Mouse (Mus musculus) midbrain, embryonic 12.5 days (tissue): ENCODE results near the gene Ccdc84. TPM values are rescaled to one million over a fixed set of nuclear protein-coding genes. Genes with fewer than 3 reads are reported as not detected.
A peak's percentile ranks its signal among the peaks of the same experiment; 100 is the strongest.
"Not testable (repeated sequence)": the region's sequence is repeated elsewhere in the genome, so short reads cannot be mapped to it uniquely, and the experiment has no call there.

Experiments used
- ATAC-seq: fragments of 200-750 bp; cut with Nextera tagmentation; 2 replicates; pipeline ENCODE4 v1.8.0; 2017; ENCODE audit warnings: low read depth, moderate TSS enrichment, moderate library complexity; ENCODE audit not compliant: low FRiP score
- H3K27ac ChIP-seq: fragments of 300-500 bp; sonication (generic); replicated peaks from 2 replicates; pipeline ENCODE4 v1.5.1; 2016; ENCODE audit warnings: mild to moderate bottlenecking
- H3K27me3 ChIP-seq: fragments of 300-500 bp; sonication (generic); 2 replicates; pipeline ENCODE4 v1.6.1; 2016; ENCODE audit warnings: mild to moderate bottlenecking
- H3K36me3 ChIP-seq: fragments of 300-500 bp; sonication (generic); 2 replicates; pipeline ENCODE4 v1.6.1; 2016
- H3K4me1 ChIP-seq: fragments of 300-500 bp; sonication (generic); 2 replicates; pipeline ENCODE4 v1.6.1; 2016
- H3K4me2 ChIP-seq: fragments of 300-500 bp; sonication (generic); replicated peaks from 2 replicates; pipeline ENCODE4 v1.6.1; 2016; ENCODE audit warnings: mild to moderate bottlenecking, moderate library complexity
- H3K4me3 ChIP-seq: fragments of 300-500 bp; sonication (generic); 2 replicates; pipeline ENCODE4 v1.5.1; 2016; ENCODE audit warnings: mild to moderate bottlenecking
- H3K9ac ChIP-seq: fragments of 300-500 bp; sonication (generic); replicated peaks from 2 replicates; pipeline ENCODE4 v1.6.1; 2016; ENCODE audit warnings: mild to moderate bottlenecking, moderate library complexity
- H3K9me3 ChIP-seq: fragments of 300-500 bp; sonication (generic); 2 replicates; pipeline ENCODE4 v1.6.1; 2016; ENCODE audit warnings: mild to moderate bottlenecking
- WGBS: fragments of 180-500 bp; shearing (Covaris S2); methylation state at CpG from one replicate; pipeline ENCODE4 v1.1.7; 2016; 5-methylcytosine and 5-hydroxymethylcytosine counted together
- polyA plus RNA-seq: library from polyadenylated mRNA; unstranded; fragments of >200 nt; fragmentation: Nextera tagmentation; extraction: Ambion mirVana; gene quantifications from 2 replicates; pipeline ENCODE4 v1.2.1, GENCODE M21; 2016

The Ccdc84 gene
- polyA plus RNA-seq: 31.9 and 33.2 TPM in 2 replicates

GRCm38 (mm10) chr9:44418519-44419385 is at the start of gene Ccdc84:
TSS of gene Ccdc84 (minus strand) at chr9:44418569.
- H3K36me3 ChIP-seq: 0 out of 2 replicates have a peak, but pooled peaks cover 20% of the 10 kb centered on the region
- peaks cover 8% of the 10 kb centered on the region for H3K4me1 ChIP-seq
- no peaks in the 10 kb centered on the region for H3K27me3 ChIP-seq
- H3K9me3 ChIP-seq: no peaks in the 10 kb centered on the region
- H3K4me2 ChIP-seq: peak within 1 kb of the TSS; percentile 94
- 81% methylated on average over 14 of the region's 14 CpGs for WGBS
- peak within 1 kb of the TSS; percentile 87 for H3K9ac ChIP-seq
- H3K27ac ChIP-seq: peak within 1 kb of the TSS; percentile 80
- ATAC-seq: no peak
- peak within 1 kb of the TSS; percentile 84 for H3K4me3 ChIP-seq

GRCm38 (mm10) chr9:44461950-44462349 is 43.6 kb upstream of the Ccdc84 start:
- Histone ChIP-seq H3K4me1 (peaks cover 13% of the 10 kb centered on the region), H3K27me3 (0 out of 2 replicates have a peak, but pooled peaks cover 5% of the 10 kb centered on the region), H3K4me2 (no peak overlapping the region), H3K4me3 (no peak overlapping the region), H3K9me3 (no peaks in the 10 kb centered on the region), H3K9ac (no peak overlapping the region), H3K27ac (no peak overlapping the region), H3K36me3 (no peaks in the 10 kb centered on the region)
- no peak for ATAC-seq
- 84% methylated on average over 5 of the region's 5 CpGs for WGBS

DNA sequence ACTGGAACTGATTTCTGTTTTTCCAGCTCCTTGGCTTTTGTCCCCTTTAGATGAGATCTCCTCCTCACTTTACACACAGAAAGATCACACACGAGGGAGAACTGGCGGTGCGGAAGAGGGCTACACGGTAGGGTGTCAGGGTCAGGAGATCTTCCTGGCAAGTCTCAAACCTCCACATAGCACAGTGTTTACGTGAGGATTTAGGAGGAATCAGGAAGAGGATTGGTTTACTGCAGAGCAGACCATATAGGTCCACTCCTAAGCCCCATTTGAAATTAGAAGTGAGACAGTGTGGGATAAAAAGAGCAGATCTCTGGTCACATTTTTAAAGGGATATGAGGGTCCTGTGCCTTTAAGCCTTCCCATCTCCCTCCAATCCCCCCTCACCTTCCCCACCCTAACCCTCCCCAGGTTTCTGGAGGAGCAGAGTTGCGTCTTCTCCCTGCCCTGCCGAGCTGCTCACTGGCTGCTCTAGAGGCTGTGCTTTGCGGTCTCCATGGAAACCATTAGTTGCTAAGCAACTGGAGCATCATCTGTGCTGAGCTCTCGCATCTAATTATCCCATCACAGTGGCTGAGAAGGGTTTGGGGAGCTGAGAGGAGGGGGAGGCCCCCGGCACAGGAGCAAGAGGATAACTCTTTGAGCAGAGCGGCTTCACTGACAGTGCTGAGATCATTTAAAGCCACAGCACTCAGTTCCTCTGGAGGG is 38.8 kb upstream of the Ccdc84 start:
- WGBS: 1% methylated on average over 11 of the region's 11 CpGs

GRCm38 (mm10) chr9:44454891-44455220 is 36.5 kb upstream of the Ccdc84 start, which contains the start of gene Upk2:
TSS of gene Upk2 (minus strand) at chr9:44454976.
- Histone ChIP-seq H3K4me2 (0 out of 2 replicates have a peak within 1 kb of the TSS, but pooled peaks have one; percentile 2), H3K27me3 (peaks cover 19% of the 10 kb centered on the region), H3K36me3 (no peaks in the 10 kb centered on the region), H3K4me1 (peaks cover 33% of the 10 kb centered on the region), H3K9me3 (no peaks in the 10 kb centered on the region), H3K4me3 (no peak within 1 kb of the TSS), H3K9ac (no peak within 1 kb of the TSS; the same call in 1 of the 2 replicates), H3K27ac (no peak within 1 kb of the TSS)
- ATAC-seq: no peak
- WGBS: 18% methylated on average over 4 of the region's 4 CpGs

More for the DNA sequence above, 38.8 kb upstream of the Ccdc84 start:
- H3K27ac ChIP-seq: peak overlapping the region; percentile 93
- H3K4me1 ChIP-seq: peaks cover 33% of the 10 kb centered on the region
- no peak overlapping the region for H3K4me3 ChIP-seq
- H3K4me2 ChIP-seq: peak overlapping the region; percentile 43
- peaks cover 19% of the 10 kb centered on the region for H3K27me3 ChIP-seq
- H3K9me3 ChIP-seq: no peaks in the 10 kb centered on the region
- no peaks in the 10 kb centered on the region for H3K36me3 ChIP-seq
- peak overlapping the region; percentile 17 for H3K9ac ChIP-seq
- peak; percentile 95 for ATAC-seq

- Histone ChIP-seq H3K9me3 (no peaks in the 10 kb centered on the region), H3K36me3 (no peaks in the 10 kb centered on the region), H3K27ac (no peak overlapping the region), H3K4me1 (peaks cover 33% of the 10 kb centered on the region), H3K27me3 (peaks cover 19% of the 10 kb centered on the region), H3K4me2 (0 out of 2 replicates have a peak overlapping the region, but pooled peaks have one; percentile 2), H3K4me3 (no peak overlapping the region), H3K9ac (no peak overlapping the region; the same call in 1 of the 2 replicates)
- WGBS: 8% methylated on average over 14 of the region's 14 CpGs
- ATAC-seq: peak; percentile 56; the same call in 1 of the 2 replicates
Measured at GRCm38 (mm10) chr9:44454132-44454890, 35.9 kb upstream of the Ccdc84 start.

DNA sequence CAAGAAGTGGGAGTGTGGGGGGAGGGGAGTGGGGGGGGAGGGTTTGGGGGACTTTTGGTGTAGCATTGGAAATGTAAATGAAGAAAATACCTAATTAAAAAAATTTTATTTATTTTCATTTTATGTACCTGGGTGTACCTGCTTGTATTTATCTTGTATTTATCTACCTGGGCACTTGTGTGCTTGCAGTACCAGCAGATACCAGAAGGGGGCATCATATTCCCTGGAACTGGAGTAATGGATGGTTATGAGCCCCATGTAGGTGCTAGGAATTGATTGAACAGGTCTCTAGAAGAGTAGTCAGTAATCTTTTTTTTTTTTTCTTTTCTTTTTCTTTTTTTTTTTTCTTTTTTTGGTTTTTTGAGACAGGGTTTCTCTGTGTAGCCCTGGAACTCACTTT is 32.0 kb upstream of the Ccdc84 start:
- Histone ChIP-seq H3K9ac (no peak overlapping the region), H3K36me3 (no peaks in the 10 kb centered on the region), H3K4me2 (no peak overlapping the region), H3K27me3 (peaks cover 15% of the 10 kb centered on the region), H3K27ac (no peak overlapping the region), H3K4me3 (no peak overlapping the region), H3K4me1 (peaks cover 5% of the 10 kb centered on the region), H3K9me3 (no peaks in the 10 kb centered on the region)
- ATAC-seq: no peak

GRCm38 (mm10) chr9:44444402-44445025 is 26.1 kb upstream of the Ccdc84 start:
- not testable (repeated sequence) for H3K36me3 ChIP-seq, H3K4me2 ChIP-seq, H3K27me3 ChIP-seq, ATAC-seq, H3K9me3 ChIP-seq, H3K9ac ChIP-seq, H3K27ac ChIP-seq, H3K4me1 ChIP-seq, H3K4me3 ChIP-seq
- 85% methylated on average over 7 of the region's 7 CpGs for WGBS

GRCm38 (mm10) chr9:44440961-44441360 is 22.6 kb upstream of the Ccdc84 start, which contains the start of gene Foxr1:
TSS of gene Foxr1 (minus strand) at chr9:44441136.
- H3K9ac ChIP-seq: no peak within 1 kb of the TSS
- H3K36me3 ChIP-seq: no peaks in the 10 kb centered on the region
- no peak within 1 kb of the TSS for H3K4me2 ChIP-seq
- no peak for ATAC-seq
- 76% methylated on average over 19 of the region's 19 CpGs for WGBS
- H3K4me3 ChIP-seq: no peak within 1 kb of the TSS
- no peaks in the 10 kb centered on the region for H3K27me3 ChIP-seq
- H3K9me3 ChIP-seq: no peaks in the 10 kb centered on the region
- H3K4me1 ChIP-seq: no peaks in the 10 kb centered on the region
- H3K27ac ChIP-seq: no peak within 1 kb of the TSS

DNA sequence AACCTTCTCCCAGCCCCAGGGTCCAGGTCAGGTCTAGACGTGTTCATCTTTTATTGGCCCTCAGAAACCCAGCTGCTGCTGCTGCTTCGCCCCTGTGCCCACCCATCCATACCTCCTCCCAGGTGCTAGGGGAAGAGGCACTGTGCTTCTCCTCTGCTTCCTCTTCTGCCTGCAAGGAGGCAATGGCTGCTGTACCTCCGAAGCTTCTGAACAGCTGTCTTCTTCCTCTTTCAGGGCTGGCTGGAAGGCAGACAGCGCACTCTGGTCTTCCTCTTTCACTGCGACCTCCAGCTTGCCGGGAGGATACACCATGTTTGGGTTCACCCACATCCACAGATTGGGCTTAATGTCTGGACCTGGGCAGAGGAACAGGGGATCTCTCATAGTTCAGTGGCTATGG is 17.4 kb upstream of the Ccdc84 start:
- ATAC-seq: no peak
- no peak overlapping the region for H3K9ac ChIP-seq
- WGBS: 83% methylated on average over 6 of the region's 6 CpGs

DNA sequence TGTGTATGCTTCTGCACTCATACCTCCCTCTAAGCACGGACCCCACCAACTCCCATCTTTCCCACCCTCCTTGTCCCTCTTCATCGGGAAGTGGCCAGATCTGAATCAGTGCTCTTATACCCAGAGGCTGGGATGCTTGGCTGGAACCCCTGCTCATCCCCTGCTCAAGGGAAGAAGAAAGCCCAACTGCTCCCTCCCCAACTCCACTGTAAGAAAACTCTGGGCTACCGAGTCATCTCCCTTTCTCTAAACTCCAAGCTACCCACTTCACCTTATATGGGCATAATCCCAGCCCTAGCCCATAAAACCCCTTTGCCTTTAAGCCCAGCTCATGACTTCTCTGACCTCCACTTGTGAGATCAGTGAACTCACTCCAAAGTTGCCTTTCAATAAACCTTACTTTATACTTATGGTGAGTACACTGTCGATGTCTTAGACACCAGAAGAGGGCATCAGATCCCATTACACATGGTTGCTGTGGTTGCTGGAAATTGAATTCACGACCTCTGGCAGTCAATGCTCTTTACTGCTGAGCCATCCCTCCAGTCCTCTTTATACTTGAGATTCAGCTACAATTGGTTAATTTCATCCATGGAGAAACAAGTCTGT is 14.3 kb upstream of the Ccdc84 start:
- no peak for ATAC-seq
- Histone ChIP-seq H3K36me3 (no peaks in the 10 kb centered on the region), H3K27me3 (no peaks in the 10 kb centered on the region), H3K4me2 (no peak overlapping the region), H3K9ac (no peak overlapping the region), H3K27ac (no peak overlapping the region), H3K4me3 (no peak overlapping the region), H3K9me3 (no peaks in the 10 kb centered on the region), H3K4me1 (0 out of 2 replicates have a peak, but pooled peaks cover 2% of the 10 kb centered on the region)
- WGBS: 61% methylated on average over 5 of the region's 5 CpGs

More for the DNA sequence above, 17.4 kb upstream of the Ccdc84 start:
- Histone ChIP-seq H3K36me3 (no peaks in the 10 kb centered on the region), H3K4me2 (no peak overlapping the region), H3K27me3 (no peaks in the 10 kb centered on the region), H3K4me1 (0 out of 2 replicates have a peak, but pooled peaks cover 2% of the 10 kb centered on the region), H3K27ac (no peak overlapping the region), H3K9me3 (no peaks in the 10 kb centered on the region), H3K4me3 (no peak overlapping the region)

- H3K9ac ChIP-seq: no peak overlapping the region
- no peak overlapping the region for H3K4me3 ChIP-seq
- H3K4me1 ChIP-seq: no peaks in the 10 kb centered on the region
- H3K27me3 ChIP-seq: no peaks in the 10 kb centered on the region
- no peak overlapping the region for H3K27ac ChIP-seq
- WGBS: 94% methylated on average over 4 of the region's 4 CpGs
- H3K36me3 ChIP-seq: no peaks in the 10 kb centered on the region
- ATAC-seq: no peak
- no peaks in the 10 kb centered on the region for H3K9me3 ChIP-seq
- no peak overlapping the region for H3K4me2 ChIP-seq
Measured at GRCm38 (mm10) chr9:44423576-44423975, 5.2 kb upstream of the Ccdc84 start.
